Mouse (Mus musculus): ENCODE results near the gene Nbr1. TPM values are rescaled to one million over a fixed set of nuclear protein-coding genes. Genes with fewer than 3 reads are reported as not detected.
"Not testable (repeated sequence)": the region's sequence is repeated elsewhere in the genome, so short reads cannot be mapped to it uniquely, and the experiment has no call there.

The Nbr1 gene
- polyA plus RNA-seq, 1 experiment from 2014 or later, result 76.4 TPM

DNA sequence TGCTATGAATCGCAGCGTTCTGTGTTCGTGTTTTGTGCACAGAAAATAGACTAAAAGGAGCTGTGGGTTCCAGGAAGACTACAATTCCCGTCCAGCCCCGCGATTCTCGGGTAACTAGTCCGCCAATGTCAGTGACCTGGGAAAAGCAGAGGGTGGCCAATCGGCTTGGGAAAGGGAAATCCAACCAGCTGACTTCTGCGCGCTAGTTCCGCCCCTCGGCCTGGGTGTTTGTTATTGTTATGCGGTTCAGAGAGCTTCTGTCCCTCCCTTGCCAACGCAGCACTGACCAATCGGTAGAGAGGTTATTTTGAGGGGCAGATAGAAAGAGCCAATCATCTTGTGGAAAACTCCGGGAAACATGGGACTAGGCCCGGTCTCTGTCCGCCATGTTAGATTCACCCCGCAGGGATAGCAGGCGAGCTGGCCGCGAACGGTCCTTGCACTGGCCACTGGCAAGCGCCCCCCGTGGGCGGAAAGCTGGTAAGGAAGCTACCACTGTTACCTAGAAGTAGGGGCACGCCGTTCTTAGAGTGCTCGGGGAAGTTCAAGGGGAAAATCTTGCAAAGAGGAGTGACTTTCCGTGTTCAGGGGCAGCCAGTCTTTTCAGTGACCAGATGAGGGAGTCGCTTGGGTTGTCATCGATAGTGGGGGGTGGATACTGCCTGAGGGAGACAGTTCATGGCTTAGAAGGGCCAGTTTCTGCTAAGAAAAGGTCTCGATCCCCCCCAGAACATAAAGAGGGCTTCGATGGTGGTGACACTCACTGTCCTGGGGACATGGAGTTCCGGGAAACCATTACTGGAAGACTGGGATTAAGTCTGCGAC, 739 bp downstream of the Nbr1 start:
- ATAC-seq (replicated peaks; ENCODE audit: low FRiP score), result peak; percentile 98
- no peaks in the 10 kb centered on the region for H3K9me3 ChIP-seq (replicated peaks)
- H3K9ac ChIP-seq, result peak overlapping the region; percentile 71
- H3K36me3 ChIP-seq, result peaks cover 36% of the 10 kb centered on the region
- H3K4me3 ChIP-seq (replicated peaks), result peak overlapping the region; percentile 82
- peaks cover 31% of the 10 kb centered on the region for H3K4me1 ChIP-seq
- H3K4me2 ChIP-seq, result peak overlapping the region; percentile 70
- no peaks in the 10 kb centered on the region for H3K27me3 ChIP-seq
- under 1% methylated on average over 37 of the region's 37 CpGs for WGBS
- peak overlapping the region; percentile 96 for H3K27ac ChIP-seq

DNA sequence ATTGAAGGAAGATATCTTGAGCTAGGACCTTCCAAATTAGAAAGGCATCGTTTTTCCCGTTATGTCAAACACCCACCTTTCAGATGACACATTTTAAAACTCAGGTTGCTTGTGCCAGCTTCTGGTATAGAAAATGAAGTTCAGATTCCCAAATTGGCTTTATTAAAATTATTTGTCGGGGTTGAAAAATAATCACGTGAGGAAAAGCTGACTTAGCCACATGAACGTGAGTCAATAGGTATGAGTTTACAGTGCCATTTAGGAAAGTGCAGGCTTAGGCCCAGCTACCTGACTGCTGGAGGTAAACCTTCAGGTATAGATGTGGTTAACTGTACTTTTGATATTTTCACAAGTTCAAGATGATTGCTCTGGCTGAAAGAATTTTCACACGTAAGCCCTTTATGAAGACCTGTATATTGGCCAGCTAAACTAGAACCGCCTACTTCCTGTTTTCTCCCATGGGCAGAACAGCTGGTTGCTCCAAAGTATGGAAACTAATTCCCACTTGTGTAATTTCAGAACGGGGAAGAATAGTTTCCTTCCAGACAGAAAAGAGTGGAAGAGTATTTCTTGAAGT, 1.5 kb downstream of the Nbr1 start:
- Histone ChIP-seq H3K9me3 (replicated peaks) (no peaks in the 10 kb centered on the region), H3K9ac (peak overlapping the region; percentile 71), H3K36me3 (peaks cover 38% of the 10 kb centered on the region), H3K4me2 (peak overlapping the region; percentile 70), H3K27me3 (no peaks in the 10 kb centered on the region), H3K27ac (peak overlapping the region; percentile 92), H3K4me3 (replicated peaks) (peak overlapping the region; percentile 82), H3K4me1 (peaks cover 31% of the 10 kb centered on the region)
- WGBS, result 13% methylated on average over 8 of the region's 8 CpGs
- ATAC-seq (replicated peaks; ENCODE audit: low FRiP score), result no peak

GRCm38 (mm10) chr11:101556541-101556940, 4.6 kb downstream of the Nbr1 start:
- Histone ChIP-seq H3K4me1 (peaks cover 16% of the 10 kb centered on the region), H3K4me2 (no peak overlapping the region), H3K36me3 (peaks cover 62% of the 10 kb centered on the region), H3K27ac (peak overlapping the region; percentile 18; the same call in 1 of the 2 replicates), H3K4me3 (replicated peaks) (no peak overlapping the region), H3K9ac (no peak overlapping the region), H3K27me3 (no peaks in the 10 kb centered on the region), H3K9me3 (replicated peaks) (no peaks in the 10 kb centered on the region)
- 89% methylated on average over 7 of the region's 7 CpGs for WGBS
- no peak for ATAC-seq (replicated peaks; ENCODE audit: low FRiP score)

- Histone ChIP-seq H3K9ac (no peak overlapping the region), H3K4me1 (peaks cover 16% of the 10 kb centered on the region), H3K36me3 (peaks cover 67% of the 10 kb centered on the region), H3K9me3 (replicated peaks) (no peaks in the 10 kb centered on the region), H3K4me3 (replicated peaks) (no peak overlapping the region), H3K4me2 (no peak overlapping the region), H3K27me3 (no peaks in the 10 kb centered on the region), H3K27ac (peak overlapping the region; percentile 18; the same call in 1 of the 2 replicates)
- ATAC-seq (replicated peaks; ENCODE audit: low FRiP score), result no peak
- WGBS, result 78% methylated on average over 2 of the region's 2 CpGs
Observed at GRCm38 (mm10) chr11:101556954-101557353, 5.0 kb downstream of the Nbr1 start.

DNA sequence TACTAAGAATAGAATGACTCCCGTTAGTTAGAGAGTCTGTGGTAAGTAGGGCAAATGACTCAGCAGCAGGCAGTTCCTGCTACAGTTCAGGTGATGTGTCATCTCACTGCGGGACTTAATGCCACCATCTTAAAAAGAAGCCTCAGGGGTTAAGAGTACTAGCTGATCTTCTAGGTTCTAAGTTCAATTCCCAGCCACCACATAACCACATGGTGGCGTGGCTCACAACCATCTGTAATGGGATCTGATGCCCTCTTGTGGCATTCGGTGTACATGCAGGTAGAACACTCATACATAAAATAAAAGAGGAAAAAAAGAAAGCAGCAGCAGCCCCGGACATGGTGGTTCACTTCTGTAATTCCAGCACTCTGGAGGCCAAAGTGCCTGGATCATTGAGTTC, 10.4 kb downstream of the Nbr1 start:
- H3K4me1 ChIP-seq, result no peaks in the 10 kb centered on the region
- H3K4me3 ChIP-seq (replicated peaks), result no peak overlapping the region
- no peak overlapping the region for H3K9ac ChIP-seq
- 39% methylated on average over 5 of the region's 5 CpGs for WGBS
- no peak overlapping the region for H3K27ac ChIP-seq
- no peaks in the 10 kb centered on the region for H3K27me3 ChIP-seq
- H3K9me3 ChIP-seq (replicated peaks), result no peaks in the 10 kb centered on the region
- ATAC-seq (replicated peaks; ENCODE audit: low FRiP score), result no peak
- peaks cover 93% of the 10 kb centered on the region for H3K36me3 ChIP-seq
- no peak overlapping the region for H3K4me2 ChIP-seq

DNA sequence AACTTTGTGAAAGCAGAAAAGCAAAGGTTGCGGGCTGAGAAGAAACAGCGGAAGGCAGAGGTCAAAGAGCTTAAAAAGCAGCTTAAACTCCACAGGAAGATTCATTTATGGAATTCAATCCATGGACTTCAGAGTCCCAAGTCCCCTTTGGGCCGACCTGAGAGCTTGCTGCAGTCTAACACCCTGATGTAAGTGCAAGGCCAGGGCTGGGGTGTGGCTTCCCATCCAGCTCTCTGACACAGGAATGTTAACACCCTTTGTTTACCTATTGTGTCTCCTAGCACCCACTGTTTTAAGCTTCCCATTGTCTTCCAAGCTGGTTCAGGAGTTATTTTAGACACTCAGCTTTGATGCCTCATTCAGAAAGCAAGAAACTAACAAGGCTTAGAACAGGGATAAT, 16.5 kb downstream of the Nbr1 start:
- WGBS, result 85% methylated on average over 3 of the region's 3 CpGs
- H3K27ac ChIP-seq, result no peak overlapping the region
- ATAC-seq (replicated peaks; ENCODE audit: low FRiP score), result no peak
- peaks cover 97% of the 10 kb centered on the region for H3K36me3 ChIP-seq
- no peak overlapping the region for H3K4me3 ChIP-seq (replicated peaks)
- H3K9me3 ChIP-seq (replicated peaks), result no peaks in the 10 kb centered on the region
- H3K27me3 ChIP-seq, result no peaks in the 10 kb centered on the region
- H3K4me1 ChIP-seq, result no peaks in the 10 kb centered on the region
- H3K4me2 ChIP-seq, result no peak overlapping the region
- H3K9ac ChIP-seq, result no peak overlapping the region

DNA sequence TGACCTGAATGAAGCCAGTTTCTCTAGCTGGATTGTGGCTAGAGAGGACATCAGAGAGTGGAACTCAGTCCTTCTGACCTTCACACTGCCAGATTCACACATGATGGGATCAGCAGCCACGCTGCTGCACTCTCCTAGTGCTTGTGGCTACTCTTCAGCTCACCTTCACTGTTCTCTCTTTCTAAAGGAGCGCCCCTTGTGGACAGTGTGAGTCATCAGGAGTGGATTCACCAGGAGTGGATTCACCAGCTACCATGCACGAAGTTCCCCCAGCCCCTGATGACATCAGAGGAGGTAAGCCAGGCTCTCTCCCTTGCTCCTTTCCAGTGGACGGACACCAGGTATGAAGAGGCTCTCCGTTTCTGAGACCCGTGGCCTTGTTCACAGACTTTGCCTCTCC, 24.2 kb downstream of the Nbr1 start:
- no peak overlapping the region for H3K4me2 ChIP-seq
- no peak for ATAC-seq (replicated peaks; ENCODE audit: low FRiP score)
- peaks cover 96% of the 10 kb centered on the region for H3K36me3 ChIP-seq
- H3K9me3 ChIP-seq (replicated peaks), result no peaks in the 10 kb centered on the region
- H3K27me3 ChIP-seq, result no peaks in the 10 kb centered on the region
- H3K4me1 ChIP-seq, result no peaks in the 10 kb centered on the region
- WGBS, result 79% methylated on average over 6 of the region's 6 CpGs
- H3K9ac ChIP-seq, result no peak overlapping the region
- no peak overlapping the region for H3K4me3 ChIP-seq (replicated peaks)
- H3K27ac ChIP-seq, result no peak overlapping the region

GRCm38 (mm10) chr11:101581081-101581764, 29.3 kb downstream of the Nbr1 start:
- Histone ChIP-seq H3K4me3 (replicated peaks) (no peak overlapping the region), H3K27ac (0 out of 2 replicates have a peak overlapping the region, but pooled peaks have one; percentile 20), H3K9ac (no peak overlapping the region), H3K27me3 (no peaks in the 10 kb centered on the region), H3K9me3 (replicated peaks) (no peaks in the 10 kb centered on the region), H3K36me3 (peaks cover 50% of the 10 kb centered on the region), H3K4me2 (no peak overlapping the region), H3K4me1 (peaks cover 8% of the 10 kb centered on the region)
- no peak for ATAC-seq (replicated peaks; ENCODE audit: low FRiP score)
- WGBS, result 75% methylated on average over 6 of the region's 6 CpGs

DNA sequence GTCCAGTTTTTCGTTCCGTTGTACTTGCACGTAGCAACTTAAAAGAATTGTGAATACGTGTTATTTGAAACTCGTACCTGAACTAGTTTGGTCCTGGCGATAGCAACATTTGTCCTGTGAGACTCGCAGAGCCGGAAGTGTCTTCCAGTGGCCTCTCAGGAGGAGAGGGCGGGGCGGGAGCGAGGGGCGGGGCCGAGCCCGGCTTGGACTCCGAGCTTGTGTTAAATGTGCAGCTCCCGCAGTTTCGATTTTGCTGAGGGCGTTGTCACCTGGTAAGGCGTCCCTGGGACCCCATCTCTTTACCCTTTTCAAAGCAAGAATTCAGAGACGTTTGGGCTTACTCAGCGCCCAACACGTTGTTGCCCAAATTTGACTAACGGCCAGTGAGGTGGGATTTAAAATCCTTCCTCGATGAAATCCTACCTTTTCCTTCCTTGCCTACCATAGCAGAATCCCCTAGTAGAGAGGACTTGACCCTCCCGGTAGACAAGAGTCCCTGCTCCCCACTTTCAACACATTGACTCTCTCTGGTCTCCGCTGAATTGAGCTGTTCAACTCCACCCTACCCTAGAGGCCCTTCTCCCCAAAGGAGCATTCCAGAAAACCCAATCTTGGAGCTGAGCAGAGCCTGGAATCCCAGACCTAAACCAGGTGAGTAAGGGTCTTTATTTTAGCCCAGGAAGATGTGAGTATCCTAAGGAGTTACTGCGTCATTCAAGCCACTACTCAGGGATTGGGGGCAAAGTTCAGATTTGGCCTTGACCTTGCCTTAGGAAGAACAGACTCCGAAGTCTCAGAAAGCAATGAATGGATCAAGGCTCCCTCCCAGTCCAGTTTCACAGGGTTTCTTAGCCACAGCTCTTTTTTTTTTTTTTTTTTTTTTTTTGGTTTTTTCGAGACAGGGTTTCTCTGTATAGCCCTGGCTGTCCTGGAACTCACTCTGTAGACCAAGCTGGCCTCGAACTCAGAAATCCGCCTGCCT, 30.4 kb downstream of the Nbr1 start, which contains the start of gene Tmem106a:
Gene Tmem106a (plus strand): TSS at position 189 of the 982 bp plus-strand sequence.
- WGBS, result 21% methylated on average over 31 of the region's 31 CpGs
- H3K36me3 ChIP-seq, result peaks cover 43% of the 10 kb centered on the region
- ATAC-seq (replicated peaks; ENCODE audit: low FRiP score), result peak; percentile 62
- H3K27me3 ChIP-seq, result no peaks in the 10 kb centered on the region
- H3K4me2 ChIP-seq, result peak within 1 kb of the TSS; percentile 65
- H3K4me3 ChIP-seq (replicated peaks), result peak within 1 kb of the TSS; percentile 53
- H3K27ac ChIP-seq, result peak within 1 kb of the TSS; percentile 30; the same call in 1 of the 2 replicates
- H3K9ac ChIP-seq, result peak within 1 kb of the TSS; percentile 53; the same call in 1 of the 2 replicates
- no peaks in the 10 kb centered on the region for H3K9me3 ChIP-seq (replicated peaks)
- H3K4me1 ChIP-seq, result peaks cover 8% of the 10 kb centered on the region

- Histone ChIP-seq H3K27me3 (no peaks in the 10 kb centered on the region), H3K9ac (no peak overlapping the region), H3K9me3 (replicated peaks) (no peaks in the 10 kb centered on the region), H3K36me3 (peaks cover 34% of the 10 kb centered on the region), H3K4me3 (replicated peaks) (no peak overlapping the region), H3K27ac (no peak overlapping the region), H3K4me2 (no peak overlapping the region), H3K4me1 (peaks cover 8% of the 10 kb centered on the region)
- no peak for ATAC-seq (replicated peaks; ENCODE audit: low FRiP score)
- 88% methylated on average over 2 of the region's 2 CpGs for WGBS
Observed at GRCm38 (mm10) chr11:101583205-101583604, 31.3 kb downstream of the Nbr1 start.

- not testable (repeated sequence) for H3K9ac ChIP-seq; ATAC-seq (replicated peaks; ENCODE audit: low FRiP score); H3K27ac ChIP-seq; H3K27me3 ChIP-seq; H3K4me3 ChIP-seq (replicated peaks); H3K9me3 ChIP-seq (replicated peaks); H3K4me2 ChIP-seq; H3K4me1 ChIP-seq
- H3K36me3 ChIP-seq, result peaks cover 18% of the 10 kb centered on the region
- WGBS, result 96% methylated on average over 1 of the region's 1 CpGs
Observed at GRCm38 (mm10) chr11:101585031-101585430, 33.1 kb downstream of the Nbr1 start.

Data from kidney, embryonic 15.5 days (tissue).